Mouse (Mus musculus) stomach, postnatal 0 days (tissue): ENCODE results near the gene Ccdc141.

Source experiments
- CTCF ChIP-seq: IDR thresholded peaks from 2 replicates; pipeline ENCODE4 v1.5.1; 2016; ENCODE audit warnings: antibody characterized with exemption, low read depth, mild to moderate bottlenecking, moderate library complexity
- EP300 ChIP-seq: optimal IDR thresholded peaks from 2 replicates; pipeline ENCODE3; 2016; ENCODE audit warnings: antibody characterized with exemption

GRCm38 (mm10) chr2:77163381-77163780 is 7.1 kb downstream of the Ccdc141 start:
- TF ChIP-seq CTCF (no peak), EP300 (no peak)
